Mouse (Mus musculus): Measurements from ENCODE around the gene Lix1. TPM values are rescaled to one million over a fixed set of nuclear protein-coding genes. Genes with fewer than 3 reads are reported as not detected.
"Not testable (repeated sequence)": the region's sequence is repeated elsewhere in the genome, so short reads cannot be mapped to it uniquely, and the experiment has no call there.

The Lix1 gene
- polyA plus RNA-seq, 1 experiment from 2014 or later, result 86.6 TPM

GRCm38 (mm10) chr17:17452617-17453016, 50.1 kb downstream of the Lix1 start:
- H3K27me3 ChIP-seq, result no peaks in the 10 kb centered on the region
- no peaks in the 10 kb centered on the region; the same call in 1 of the 2 replicates for H3K36me3 ChIP-seq (replicated peaks)
- H3K4me1 ChIP-seq, result peaks cover 23% of the 10 kb centered on the region
- H3K9ac ChIP-seq, result no peak overlapping the region
- no peak overlapping the region for H3K27ac ChIP-seq
- no peak overlapping the region for H3K4me2 ChIP-seq
- H3K4me3 ChIP-seq (replicated peaks), result no peak overlapping the region
- no peaks in the 10 kb centered on the region for H3K9me3 ChIP-seq
- WGBS, result 86% methylated on average over 3 of the region's 3 CpGs
- ATAC-seq (ENCODE audit: low FRiP score), result no peak

- peaks cover 5% of the 10 kb centered on the region; the same call in 1 of the 2 replicates for H3K36me3 ChIP-seq (replicated peaks)
- H3K9ac ChIP-seq, result no peak overlapping the region
- no peak for ATAC-seq (ENCODE audit: low FRiP score)
- H3K4me3 ChIP-seq (replicated peaks), result no peak overlapping the region
- 84% methylated on average over 1 of the region's 1 CpGs for WGBS
- no peak overlapping the region for H3K27ac ChIP-seq
- no peak overlapping the region for H3K4me2 ChIP-seq
- peaks cover 6% of the 10 kb centered on the region for H3K4me1 ChIP-seq
- no peaks in the 10 kb centered on the region for H3K27me3 ChIP-seq
- no peaks in the 10 kb centered on the region for H3K9me3 ChIP-seq
Measured at GRCm38 (mm10) chr17:17454573-17454972, 52.1 kb downstream of the Lix1 start.

GRCm38 (mm10) chr17:17485789-17486188, 83.3 kb downstream of the Lix1 start:
- WGBS, result 56% methylated on average over 2 of the region's 2 CpGs
- ATAC-seq (ENCODE audit: low FRiP score), result no peak
- no peaks in the 10 kb centered on the region for H3K4me1 ChIP-seq

DNA sequence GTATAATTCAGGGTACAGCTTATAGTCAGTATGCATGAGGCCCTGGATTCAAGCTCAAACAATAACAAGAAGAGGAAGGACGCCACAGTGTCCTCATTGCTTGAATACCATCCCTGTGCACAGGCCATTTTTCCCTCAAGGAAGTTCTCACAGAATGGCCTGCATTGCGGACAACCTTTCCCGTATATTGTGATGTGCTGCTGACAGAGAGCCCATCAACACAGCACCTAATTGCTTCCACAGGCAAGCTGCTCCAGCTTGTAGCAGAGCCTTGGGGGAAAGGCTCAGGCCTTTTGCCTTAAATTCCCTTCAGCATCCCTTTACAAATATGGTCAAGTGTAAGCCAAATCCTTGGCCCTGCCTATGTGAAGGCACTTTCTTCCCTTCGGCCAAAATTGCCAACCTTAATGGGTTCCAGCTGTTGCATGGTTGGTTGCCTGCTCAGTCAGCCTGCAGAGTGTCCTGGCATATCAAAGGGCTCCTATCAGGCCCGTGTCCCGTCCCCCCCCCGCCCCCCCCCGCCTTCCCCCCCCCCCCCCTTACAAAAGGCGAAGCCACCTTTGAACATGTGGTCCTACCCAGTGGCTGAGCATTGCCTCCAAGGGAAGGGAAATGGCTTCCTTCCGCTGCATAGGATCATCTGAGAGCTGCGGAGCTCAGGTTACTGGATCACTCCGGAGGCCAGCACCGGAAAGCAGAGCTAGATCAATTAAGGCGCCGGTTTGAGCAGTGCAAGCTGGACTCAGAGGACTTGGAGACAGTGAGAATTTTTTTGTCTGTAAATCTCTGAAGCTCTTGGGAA, 88.5 kb downstream of the Lix1 start:
- no peak overlapping the region for H3K4me3 ChIP-seq (replicated peaks)

More at GRCm38 (mm10) chr17:17485789-17486188, 83.3 kb downstream of the Lix1 start:
- H3K36me3 ChIP-seq (replicated peaks), result no peaks in the 10 kb centered on the region
- no peak overlapping the region for H3K4me3 ChIP-seq (replicated peaks)
- no peaks in the 10 kb centered on the region for H3K9me3 ChIP-seq
- no peaks in the 10 kb centered on the region for H3K27me3 ChIP-seq
- H3K27ac ChIP-seq, result no peak overlapping the region
- H3K9ac ChIP-seq, result no peak overlapping the region
- no peak overlapping the region for H3K4me2 ChIP-seq

DNA sequence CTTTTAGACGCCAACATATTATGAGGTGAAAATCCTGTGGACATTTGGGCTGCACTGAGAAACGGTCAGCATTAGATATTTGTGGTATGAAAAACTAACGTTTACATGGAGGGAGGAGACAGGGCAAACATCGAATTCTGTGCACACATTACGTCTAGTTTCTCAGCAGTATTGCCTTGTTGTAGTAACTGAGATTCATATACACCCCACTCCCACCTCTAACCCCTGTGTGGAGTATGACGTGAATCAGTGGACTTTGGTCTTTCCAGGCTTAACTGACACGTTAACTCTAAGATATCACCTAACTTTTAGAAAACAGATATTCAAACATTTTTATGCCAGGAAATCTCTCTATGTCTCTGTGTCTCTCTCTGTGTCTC, 89.1 kb downstream of the Lix1 start:
- Histone ChIP-seq H3K27ac (no peak overlapping the region), H3K36me3 (replicated peaks) (no peaks in the 10 kb centered on the region)

More for the DNA sequence above, 88.5 kb downstream of the Lix1 start:
- H3K9ac ChIP-seq, result no peak overlapping the region
- H3K27me3 ChIP-seq, result no peaks in the 10 kb centered on the region
- WGBS, result 71% methylated on average over 12 of the region's 15 CpGs
- no peak overlapping the region for H3K27ac ChIP-seq
- no peaks in the 10 kb centered on the region for H3K36me3 ChIP-seq (replicated peaks)
- H3K9me3 ChIP-seq, result no peaks in the 10 kb centered on the region
- no peaks in the 10 kb centered on the region for H3K4me1 ChIP-seq
- ATAC-seq (ENCODE audit: low FRiP score), result no peak
- no peak overlapping the region for H3K4me2 ChIP-seq

GRCm38 (mm10) chr17:17492116-17492515, 89.6 kb downstream of the Lix1 start:
- Histone ChIP-seq H3K4me2 (no peak overlapping the region), H3K9ac (no peak overlapping the region), H3K4me1 (no peaks in the 10 kb centered on the region), H3K9me3 (no peaks in the 10 kb centered on the region), H3K27ac (no peak overlapping the region), H3K36me3 (replicated peaks) (no peaks in the 10 kb centered on the region), H3K4me3 (replicated peaks) (no peak overlapping the region), H3K27me3 (no peaks in the 10 kb centered on the region)
- ATAC-seq (ENCODE audit: low FRiP score), result no peak
- WGBS, result 92% methylated on average over 8 of the region's 8 CpGs

More for the DNA sequence above, 89.1 kb downstream of the Lix1 start:
- H3K4me3 ChIP-seq (replicated peaks), result no peak overlapping the region
- no peaks in the 10 kb centered on the region for H3K9me3 ChIP-seq
- no peaks in the 10 kb centered on the region for H3K27me3 ChIP-seq
- H3K4me1 ChIP-seq, result no peaks in the 10 kb centered on the region
- H3K9ac ChIP-seq, result no peak overlapping the region
- no peak overlapping the region for H3K4me2 ChIP-seq
- WGBS, result 87% methylated on average over 7 of the region's 7 CpGs
- ATAC-seq (ENCODE audit: low FRiP score), result no peak

DNA sequence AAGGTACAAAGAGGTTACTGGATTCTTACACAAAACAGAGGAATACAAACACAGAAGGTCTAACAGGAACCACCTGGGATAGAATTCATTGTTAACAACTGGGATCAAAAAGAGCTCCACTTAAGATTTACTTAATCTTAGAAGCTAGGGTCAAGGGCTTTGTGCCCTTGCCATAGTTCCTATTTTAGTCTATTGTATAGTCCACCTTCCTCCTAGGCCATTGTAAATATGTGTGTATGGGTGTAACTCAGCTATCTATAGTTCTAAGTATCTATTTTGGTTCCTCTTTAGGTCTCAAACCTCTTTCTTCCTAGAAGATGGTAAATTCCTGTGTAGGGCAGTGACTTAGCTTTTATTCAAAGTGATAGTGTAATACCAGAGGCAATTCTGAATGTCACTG, 93.8 kb downstream of the Lix1 start:
- ATAC-seq (ENCODE audit: low FRiP score); H3K27me3 ChIP-seq; H3K9me3 ChIP-seq; H3K9ac ChIP-seq; H3K36me3 ChIP-seq (replicated peaks); H3K27ac ChIP-seq; H3K4me2 ChIP-seq; H3K4me3 ChIP-seq (replicated peaks); H3K4me1 ChIP-seq: not testable (repeated sequence)

GRCm38 (mm10) chr17:17496730-17497129, 94.3 kb downstream of the Lix1 start:
- no peak overlapping the region for H3K4me2 ChIP-seq
- ATAC-seq (ENCODE audit: low FRiP score), result no peak
- H3K9me3 ChIP-seq, result no peaks in the 10 kb centered on the region
- H3K27me3 ChIP-seq, result no peaks in the 10 kb centered on the region
- no peak overlapping the region for H3K9ac ChIP-seq
- no peaks in the 10 kb centered on the region for H3K36me3 ChIP-seq (replicated peaks)
- no peaks in the 10 kb centered on the region for H3K4me1 ChIP-seq
- no peak overlapping the region for H3K4me3 ChIP-seq (replicated peaks)
- 94% methylated on average over 7 of the region's 7 CpGs for WGBS
- no peak overlapping the region for H3K27ac ChIP-seq

DNA sequence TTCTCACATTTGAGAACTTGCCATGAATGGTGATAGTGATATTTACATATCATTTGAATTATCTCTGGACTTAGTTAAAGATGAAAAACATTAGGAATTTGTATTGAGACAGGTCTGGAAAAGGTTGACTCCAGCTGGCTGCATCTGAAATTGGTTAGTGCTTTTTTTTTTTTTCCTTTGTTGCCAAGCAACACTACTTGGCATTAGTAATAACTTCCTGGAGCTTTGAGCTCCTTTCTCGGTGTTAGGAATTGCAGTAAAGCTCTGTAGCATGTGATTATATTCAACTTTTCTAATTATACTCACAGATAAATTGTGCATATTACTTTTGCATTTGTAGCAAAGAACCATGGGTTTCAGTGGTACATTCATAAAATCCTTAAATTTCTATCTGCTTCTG, 96.4 kb downstream of the Lix1 start:
- Histone ChIP-seq H3K4me1 (no peaks in the 10 kb centered on the region), H3K27ac (no peak overlapping the region), H3K4me2 (no peak overlapping the region), H3K27me3 (no peaks in the 10 kb centered on the region), H3K9ac (no peak overlapping the region), H3K4me3 (replicated peaks) (no peak overlapping the region), H3K9me3 (no peaks in the 10 kb centered on the region), H3K36me3 (replicated peaks) (no peaks in the 10 kb centered on the region)
- no peak for ATAC-seq (ENCODE audit: low FRiP score)
- WGBS, result 42% methylated on average over 1 of the region's 1 CpGs

DNA sequence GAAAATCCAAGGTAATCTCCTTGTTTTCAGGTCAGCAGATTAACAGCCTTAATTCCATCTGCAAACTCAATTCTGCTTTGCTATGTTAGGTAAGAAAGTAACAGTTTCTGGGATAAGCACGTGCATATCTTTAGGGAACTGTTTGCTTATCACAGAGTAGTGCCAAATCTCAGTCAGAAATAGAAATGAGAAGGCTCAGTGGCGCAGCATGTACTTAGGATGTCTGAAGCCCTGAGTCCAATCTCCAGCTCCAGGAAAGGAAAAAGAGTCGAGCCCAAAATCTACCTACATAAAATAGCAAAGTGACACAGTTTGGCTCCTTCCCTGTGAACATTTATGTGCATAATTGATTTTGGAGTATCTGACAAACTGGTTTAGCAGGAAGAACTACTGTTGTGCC, 96.8 kb downstream of the Lix1 start:
- no peaks in the 10 kb centered on the region for H3K36me3 ChIP-seq (replicated peaks)
- no peak overlapping the region for H3K27ac ChIP-seq
- H3K4me3 ChIP-seq (replicated peaks), result no peak overlapping the region
- 82% methylated on average over 3 of the region's 3 CpGs for WGBS
- no peak overlapping the region for H3K4me2 ChIP-seq
- no peak overlapping the region for H3K9ac ChIP-seq
- no peak for ATAC-seq (ENCODE audit: low FRiP score)
- H3K4me1 ChIP-seq, result no peaks in the 10 kb centered on the region
- no peaks in the 10 kb centered on the region for H3K27me3 ChIP-seq
- no peaks in the 10 kb centered on the region for H3K9me3 ChIP-seq

DNA sequence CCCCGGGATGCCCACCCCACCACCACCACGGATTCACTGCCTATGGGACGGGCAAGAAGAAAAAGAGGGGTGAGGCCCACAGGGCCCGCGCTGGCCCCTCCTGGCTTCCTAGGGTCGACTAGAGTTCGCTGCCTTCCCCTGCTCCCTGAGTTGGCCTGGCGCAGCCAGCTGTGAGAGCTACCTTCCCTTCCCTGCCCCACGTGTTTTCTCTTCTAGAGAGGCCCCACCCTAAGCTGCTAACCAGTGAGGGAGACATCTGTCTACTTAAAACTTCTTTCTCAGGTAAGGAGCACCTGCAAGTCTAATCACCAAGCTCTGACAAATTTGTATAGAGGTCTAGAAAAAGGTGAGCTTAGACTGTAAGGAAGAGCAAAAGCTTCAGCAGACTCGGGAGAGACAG, 104.2 kb downstream of the Lix1 start:
- no peaks in the 10 kb centered on the region for H3K9me3 ChIP-seq
- no peaks in the 10 kb centered on the region for H3K4me1 ChIP-seq
- no peak overlapping the region for H3K4me3 ChIP-seq (replicated peaks)
- no peaks in the 10 kb centered on the region for H3K27me3 ChIP-seq
- ATAC-seq (ENCODE audit: low FRiP score), result no peak
- H3K27ac ChIP-seq, result no peak overlapping the region
- H3K36me3 ChIP-seq (replicated peaks), result no peaks in the 10 kb centered on the region
- H3K4me2 ChIP-seq, result no peak overlapping the region
- no peak overlapping the region for H3K9ac ChIP-seq
- WGBS, result 90% methylated on average over 10 of the region's 10 CpGs

Data from forebrain, embryonic 12.5 days (tissue).